Mouse (Mus musculus) C2C12 (cell line): ENCODE data around the gene Inpp5b.

Source experiments
- CEBPB ChIP-seq: IDR thresholded peaks from one replicate; pipeline ENCODE4 v1.6.1; 2011; ENCODE audit warnings: low read depth, mild to moderate bottlenecking, control low read depth, moderate library complexity
- CTCF ChIP-seq: IDR thresholded peaks from one replicate; pipeline ENCODE4 v1.5.1; 2011; ENCODE audit not compliant: control insufficient read depth, insufficient read depth, insufficient read length
- FOSL1 ChIP-seq: IDR thresholded peaks from one replicate; pipeline ENCODE4 v1.8.0; 2011; ENCODE audit warnings: mild to moderate bottlenecking, low read length; ENCODE audit not compliant: poor library complexity, insufficient read depth, severe bottlenecking
- MAX ChIP-seq: IDR thresholded peaks from one replicate; pipeline ENCODE4 v1.6.1; 2011; ENCODE audit warnings: mild to moderate bottlenecking, control low read depth
- MYOG ChIP-seq: IDR thresholded peaks from one replicate; pipeline ENCODE4 v1.6.1; 2011; ENCODE audit not compliant: control insufficient read depth, insufficient read length; ENCODE audit errors: extremely low read depth

DNA sequence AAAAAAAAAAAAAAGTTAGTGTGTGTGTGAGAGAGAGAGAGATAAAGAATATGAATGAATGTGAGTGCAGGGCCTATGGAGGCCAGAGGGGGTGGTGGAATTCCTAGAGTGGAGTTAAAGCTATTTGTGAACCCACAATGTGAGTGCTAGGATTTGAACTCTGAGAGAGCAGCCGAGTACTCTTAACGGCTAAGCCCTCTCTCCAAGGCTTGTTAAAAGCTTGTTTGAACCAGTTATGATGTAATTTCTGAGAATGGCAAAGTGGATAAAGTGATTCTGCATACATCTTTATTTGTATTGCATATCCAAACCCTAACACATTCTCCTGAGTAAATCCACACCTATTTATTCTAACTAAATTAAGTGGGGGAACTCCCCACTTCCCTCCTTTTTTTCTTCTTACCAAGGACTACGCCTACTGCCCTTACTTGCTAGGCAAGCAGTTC, 49.2 kb upstream of the Inpp5b start:
- TF ChIP-seq MYOG (no peak), CTCF (no peak), CEBPB (no peak), MAX (no peak), FOSL1 (no peak)
